Mouse (Mus musculus) left cerebral cortex, adult 2 months (tissue): ENCODE results near the gene Kpna7. TPM values are rescaled to one million over a fixed set of nuclear protein-coding genes. Genes with fewer than 3 reads are reported as not detected.
"Not testable (repeated sequence)": the region's sequence is repeated elsewhere in the genome, so short reads cannot be mapped to it uniquely, and the experiment has no call there.

Source experiments
- DNase-seq, 2 experiments: peaks; one replicate each; pipeline ENCODE4 v3.0.0; 2021 to 2022; ENCODE audit warnings: low spot score in 2 of 2, mixed read lengths in 1 of 2; ENCODE audit errors: extremely low spot score in 1 of 2
- H3K27ac ChIP-seq: fragments of 200-600 bp; 2 replicates; pipeline ENCODE4 v1.8.1; 2022
- H3K4me3 ChIP-seq: fragments of 200-600 bp; 2 replicates; pipeline ENCODE4 v1.8.1; 2022
- CTCF ChIP-seq: fragments of 200-600 bp; IDR thresholded peaks from 2 replicates; pipeline ENCODE4 v1.8.1; 2022; ENCODE audit warnings: antibody characterized with exemption, mild to moderate bottlenecking, moderate library complexity
- intact Hi-C: fragments of 180-260 bp; cut with DNase I; formaldehyde crosslinking; loops from one replicate; pipeline ENCODE4 v1.15.1; 2025
- long read RNA-seq, 2 experiments: library from polyadenylated mRNA; stranded (forward); transcript quantifications; one replicate each; pipeline ENCODE4 v2.0.0; 2021; ENCODE audit warnings: borderline mapping rate in 2 of 2
- total RNA-seq, 2 experiments: library from RNA; stranded (reverse); gene quantifications; 2 replicates each; pipeline ENCODE4 v1.2.3; 2021

The Kpna7 gene
- total RNA-seq, result not detected
- long read RNA-seq, experiment 1, result 0 reads
- long read RNA-seq, experiment 2, result 0 reads

- no peak; the same call in 1 of the 2 replicates for TF ChIP-seq CTCF
- DNase-seq, result peak; percentile 90
- H3K4me3 ChIP-seq, result peak within 1 kb of the TSS; percentile 84
- intact Hi-C loops, result no loop called here
- peak within 1 kb of the TSS; percentile 91 for H3K27ac ChIP-seq
Observed at GRCm38 (mm10) chr5:145083632-145084451, at the start of gene Kpna7, which contains the start of gene Arpc1a. Gene Kpna7 (minus strand): TSS chr5:145084030. Gene Arpc1a (plus strand): TSS chr5:145083830.

- TF ChIP-seq CTCF, result peak; percentile 7
- intact Hi-C loops, H3K4me3 ChIP-seq, H3K27ac ChIP-seq, DNase-seq: not testable (repeated sequence)
Observed at GRCm38 (mm10) chr5:145133275-145133674, 49.4 kb upstream of the Kpna7 start.

- intact Hi-C loops, result no loop called here
- no peak for DNase-seq
Observed at GRCm38 (mm10) chr5:145130995-145131394, 47.2 kb upstream of the Kpna7 start.

GRCm38 (mm10) chr5:145130191-145130590 is 46.4 kb upstream of the Kpna7 start:
- no peak overlapping the region for H3K4me3 ChIP-seq
- no peak for TF ChIP-seq CTCF
- H3K27ac ChIP-seq, result peak overlapping the region; percentile 89
- peak; percentile 42 to 54 for DNase-seq
- intact Hi-C loops, result no loop called here

More at GRCm38 (mm10) chr5:145130995-145131394, 47.2 kb upstream of the Kpna7 start:
- peak overlapping the region; percentile 89 for H3K27ac ChIP-seq
- no peak for TF ChIP-seq CTCF
- H3K4me3 ChIP-seq, result no peak overlapping the region

- H3K4me3 ChIP-seq, intact Hi-C loops: not testable (repeated sequence)
- DNase-seq, result peak in 1 of 2 experiments; percentile 35
- peak overlapping the region; percentile 89 for H3K27ac ChIP-seq
Observed at GRCm38 (mm10) chr5:145129773-145130172, 45.9 kb upstream of the Kpna7 start.

GRCm38 (mm10) chr5:145129124-145129523 is 45.3 kb upstream of the Kpna7 start:
- TF ChIP-seq CTCF, result no peak
- intact Hi-C loops, result no loop called here
- DNase-seq, result no peak
- Histone ChIP-seq H3K27ac (peak overlapping the region; percentile 89), H3K4me3 (no peak overlapping the region)

GRCm38 (mm10) chr5:145126580-145126979 is 42.8 kb upstream of the Kpna7 start:
- Histone ChIP-seq H3K4me3 (no peak overlapping the region), H3K27ac (no peak overlapping the region)
- intact Hi-C loops, result no loop called here
- no peak for DNase-seq
- no peak for TF ChIP-seq CTCF

GRCm38 (mm10) chr5:145123396-145123795 is 39.6 kb upstream of the Kpna7 start:
- DNase-seq, result no peak
- intact Hi-C loops, result no loop called here
- no peak for TF ChIP-seq CTCF
- no peak overlapping the region for H3K4me3 ChIP-seq
- H3K27ac ChIP-seq, result no peak overlapping the region

- Histone ChIP-seq H3K27ac (no peak overlapping the region), H3K4me3 (no peak overlapping the region)
- no peak for TF ChIP-seq CTCF
- DNase-seq, result no peak
- intact Hi-C loops, result no loop called here
Observed at GRCm38 (mm10) chr5:145120921-145121320, 37.1 kb upstream of the Kpna7 start.

GRCm38 (mm10) chr5:145119385-145119784 is 35.6 kb upstream of the Kpna7 start:
- intact Hi-C loops, result no loop called here
- peak; percentile 31 for TF ChIP-seq CTCF
- no peak for DNase-seq
- Histone ChIP-seq H3K4me3 (no peak overlapping the region), H3K27ac (no peak overlapping the region)

- no peak overlapping the region for H3K4me3 ChIP-seq
- intact Hi-C loops, result no loop called here
- TF ChIP-seq CTCF, result no peak
- no peak for DNase-seq
- H3K27ac ChIP-seq, result no peak overlapping the region
Observed at GRCm38 (mm10) chr5:145118461-145118860, 34.6 kb upstream of the Kpna7 start.

- intact Hi-C loops, result no loop called here
- no peak for DNase-seq
- no peak for TF ChIP-seq CTCF
- H3K4me3 ChIP-seq, result no peak overlapping the region
- H3K27ac ChIP-seq, result no peak overlapping the region
Observed at GRCm38 (mm10) chr5:145118005-145118404, 34.2 kb upstream of the Kpna7 start.

GRCm38 (mm10) chr5:145116916-145117315 is 33.1 kb upstream of the Kpna7 start:
- Histone ChIP-seq H3K27ac (no peak overlapping the region; the same call in 1 of the 2 replicates), H3K4me3 (no peak overlapping the region)
- peak in 1 of 2 experiments; percentile 54 for DNase-seq
- intact Hi-C loops, result no loop called here
- peak; percentile 67 for TF ChIP-seq CTCF
